Mouse (Mus musculus) heart, adult 11 months (tissue): Measurements from ENCODE around the gene Hspb6.

ENCODE experiments used
- DNase-seq: peaks from one replicate; pipeline ENCODE4 v3.0.0; 2022

Gene Hspb6

DNA sequence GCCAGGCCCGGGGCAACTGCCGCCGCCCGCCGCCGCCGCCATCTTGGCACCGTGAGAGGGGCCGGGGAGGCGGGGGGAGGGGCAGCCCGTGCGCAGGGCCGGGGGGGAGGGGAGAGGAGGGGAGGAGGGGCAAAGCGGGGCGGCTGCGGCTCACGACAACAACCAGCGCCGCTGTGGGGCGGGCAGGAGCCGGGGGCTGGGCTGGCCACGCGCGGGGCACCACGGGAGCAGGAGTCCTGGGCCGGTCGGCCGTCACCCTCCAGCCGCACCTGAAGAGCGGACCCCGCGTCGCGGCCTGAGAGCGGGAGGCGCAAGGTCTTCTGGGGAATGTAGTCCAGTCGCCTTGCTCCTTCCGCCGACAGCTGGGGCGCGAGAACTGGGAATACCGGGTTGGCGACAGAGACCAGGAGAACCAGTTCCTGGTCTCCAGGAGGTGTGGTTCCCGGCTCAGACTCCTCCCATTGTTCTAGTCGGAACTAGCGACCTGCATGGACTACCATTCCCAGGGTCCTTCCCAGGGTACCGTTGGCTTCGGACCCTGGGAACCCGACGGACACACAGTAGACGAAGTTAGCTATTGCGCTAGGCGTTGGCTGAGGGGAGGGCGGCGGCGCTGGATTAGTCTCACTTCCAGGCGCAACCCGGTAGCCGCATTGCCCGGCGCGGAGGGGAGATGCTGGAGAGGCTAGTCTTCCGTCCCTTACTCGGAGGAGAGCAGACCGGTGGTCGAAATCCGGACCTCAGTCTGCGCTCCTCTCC, 36.9 kb downstream of the Hspb6 start, which contains the start of gene Kmt2b:
Gene Kmt2b, minus strand, starts transcription at position 51 of the 759 bp plus-strand sequence.
- DNase-seq, result peak; percentile 100

DNA sequence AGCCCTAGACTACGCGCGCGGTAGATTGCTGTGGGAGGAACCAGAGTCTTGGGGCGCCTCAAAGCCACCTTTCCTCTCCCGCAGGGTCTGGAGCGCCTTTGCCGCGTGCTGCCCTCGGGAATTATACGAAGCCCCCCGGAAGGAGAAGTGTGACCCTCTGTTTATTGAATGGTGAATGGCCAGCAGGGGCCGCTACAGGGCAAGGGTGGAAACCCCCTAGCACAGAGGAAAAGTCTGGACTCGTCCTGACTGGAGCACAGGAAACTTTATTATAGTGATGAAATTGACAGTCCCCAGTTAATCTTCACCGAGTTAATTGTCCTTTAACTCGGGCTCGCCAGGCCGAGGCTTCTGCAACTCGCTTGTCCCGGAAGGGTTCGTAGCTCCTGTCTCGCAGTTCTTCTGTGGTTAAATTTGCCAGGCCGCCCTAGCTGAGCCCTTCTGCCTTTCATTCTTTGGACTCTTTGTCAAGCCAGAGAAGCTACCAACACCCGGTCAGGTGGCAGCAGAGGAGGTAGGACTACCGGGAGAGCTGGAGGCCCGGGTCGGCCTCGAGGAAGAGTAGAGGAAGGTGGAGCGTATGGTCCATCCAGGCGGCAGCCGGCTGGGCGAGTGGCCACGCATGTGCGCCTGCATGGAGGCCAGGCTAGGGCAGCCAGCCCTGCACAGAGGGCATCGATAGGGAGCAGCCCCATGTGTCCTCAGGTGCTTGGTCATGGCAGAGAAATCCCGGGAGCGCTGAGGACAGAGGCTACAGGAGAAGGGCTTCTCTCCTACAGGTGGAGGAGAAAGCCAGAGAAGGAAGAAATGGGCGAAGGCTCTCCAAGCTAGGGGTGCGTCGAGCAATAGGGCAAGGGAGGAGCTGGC, 37.7 kb downstream of the Hspb6 start:
- peak; percentile 98 for DNase-seq

DNA sequence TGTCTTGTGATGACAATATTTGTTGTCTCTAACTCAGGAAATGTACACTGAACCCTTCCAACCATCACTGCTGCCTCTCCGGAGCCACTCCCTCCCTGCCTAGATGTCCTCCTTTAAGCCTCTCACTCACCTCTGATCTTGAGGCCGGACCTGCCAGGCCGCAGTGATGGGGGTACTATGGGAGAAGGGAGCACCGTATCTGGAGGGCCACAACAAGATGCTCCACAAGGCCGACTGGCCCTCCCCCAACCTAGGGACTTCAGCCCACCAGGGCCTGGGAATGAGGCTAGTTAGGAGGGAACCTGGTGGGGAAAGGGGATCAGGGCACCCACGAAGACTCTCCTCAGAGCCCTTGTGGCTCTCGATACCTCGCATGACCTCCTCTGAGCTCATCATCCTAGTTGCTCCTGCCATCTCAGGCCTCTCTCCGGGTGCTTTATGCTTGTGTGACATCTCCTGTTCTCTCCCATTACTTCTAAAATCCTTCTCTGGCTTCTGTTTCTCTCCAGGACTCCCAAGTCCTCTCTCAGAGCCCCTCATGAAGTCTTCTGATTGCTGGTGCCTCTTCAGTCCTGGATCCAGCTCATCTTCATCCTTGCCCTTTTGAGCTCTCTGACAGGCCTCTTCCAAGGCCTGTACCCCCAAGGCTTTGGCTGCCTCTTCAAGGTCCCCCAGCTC, 39.1 kb downstream of the Hspb6 start:
- peak; percentile 88 for DNase-seq

DNA sequence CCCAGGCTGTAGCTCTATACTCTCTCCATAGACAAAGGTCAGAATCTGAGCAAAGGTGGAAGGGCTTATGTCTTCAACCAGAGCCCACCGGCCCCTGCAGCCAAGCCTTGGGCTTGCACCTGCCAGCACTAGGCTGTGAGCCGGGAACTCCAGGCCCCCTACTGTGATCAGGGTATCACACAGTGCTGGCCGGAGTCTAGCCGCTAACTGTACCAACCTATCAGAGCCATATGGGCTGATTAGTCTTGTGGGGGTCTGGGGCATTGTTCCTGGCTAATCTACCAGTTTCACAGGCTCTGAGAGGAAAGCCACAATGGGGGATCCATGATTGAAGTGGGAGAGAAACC, 39.6 kb downstream of the Hspb6 start:
- DNase-seq, result no peak

DNA sequence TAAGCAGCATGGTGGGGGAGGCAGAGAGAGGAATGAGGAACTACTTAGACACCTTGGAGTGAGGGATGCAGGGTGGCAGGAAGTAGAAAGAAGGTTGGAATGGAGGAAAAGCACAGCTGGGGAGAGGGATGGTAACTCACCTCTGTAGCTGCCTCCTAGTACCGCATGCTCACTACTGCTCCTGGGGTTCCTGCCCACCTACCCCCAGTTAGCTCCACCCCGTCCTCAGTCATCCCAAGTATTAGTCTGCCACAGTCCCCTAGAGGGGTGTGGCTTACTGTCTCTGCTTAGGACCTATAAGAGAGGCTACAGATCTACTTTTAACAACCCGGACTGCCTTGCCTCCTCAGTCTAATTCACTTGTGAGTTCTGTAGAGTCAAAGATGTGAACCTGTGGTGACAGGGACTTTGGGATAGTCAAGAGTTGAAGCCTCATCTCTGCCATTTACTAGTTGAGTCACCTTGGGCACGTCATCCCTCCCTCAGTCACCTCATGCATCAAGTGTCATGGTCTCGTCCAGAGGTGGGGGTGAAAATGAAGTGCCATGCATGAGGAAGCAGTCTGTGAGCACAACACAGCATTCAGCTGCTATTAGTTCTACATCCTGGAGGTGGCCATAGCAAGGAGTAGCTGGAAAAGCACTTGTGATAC, 40.9 kb downstream of the Hspb6 start:
- no peak for DNase-seq

DNA sequence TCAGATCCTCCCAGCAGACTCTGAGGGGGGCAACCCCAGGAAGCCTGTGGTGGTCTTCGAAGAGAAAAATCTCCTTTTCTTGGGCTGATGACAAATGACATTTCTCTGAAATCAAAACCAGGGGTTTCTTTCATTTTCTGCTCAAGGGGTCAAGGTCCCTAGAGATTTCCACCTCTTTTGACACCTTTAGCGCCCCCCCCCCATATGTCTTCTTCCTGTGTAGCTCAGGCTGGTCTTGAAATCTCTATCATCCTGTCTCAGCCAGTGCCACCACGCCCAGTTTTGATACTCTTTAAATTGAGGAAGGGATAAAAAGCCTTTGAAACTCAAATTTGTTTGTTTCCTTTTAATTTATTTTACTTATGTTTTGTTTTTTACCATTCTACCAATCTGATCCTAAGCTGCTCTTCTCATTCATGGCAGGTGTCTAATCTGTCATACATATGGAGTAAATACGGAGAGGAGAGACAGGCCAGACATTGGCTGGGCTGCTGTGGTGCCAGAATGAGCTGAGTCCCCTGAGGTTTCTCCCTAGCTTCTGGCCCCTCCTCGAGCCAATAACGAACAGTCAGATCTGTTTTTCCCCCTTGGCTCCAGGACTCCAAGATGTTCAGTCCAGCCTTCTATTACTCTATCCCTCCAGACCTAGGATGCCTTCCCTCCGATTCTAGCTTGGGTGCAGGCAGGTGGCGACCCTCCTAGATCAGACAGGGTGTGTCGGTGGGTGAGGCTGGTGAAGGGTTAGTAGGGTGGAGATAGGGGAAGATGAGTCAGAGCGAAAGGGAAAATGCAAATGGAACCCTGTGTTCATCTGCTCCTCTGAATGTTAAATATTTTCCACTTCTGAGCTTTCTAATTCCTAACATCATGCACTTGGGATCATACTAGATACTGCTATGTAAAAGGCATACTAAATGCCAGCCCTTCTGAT, 41.9 kb downstream of the Hspb6 start:
- no peak for DNase-seq

DNA sequence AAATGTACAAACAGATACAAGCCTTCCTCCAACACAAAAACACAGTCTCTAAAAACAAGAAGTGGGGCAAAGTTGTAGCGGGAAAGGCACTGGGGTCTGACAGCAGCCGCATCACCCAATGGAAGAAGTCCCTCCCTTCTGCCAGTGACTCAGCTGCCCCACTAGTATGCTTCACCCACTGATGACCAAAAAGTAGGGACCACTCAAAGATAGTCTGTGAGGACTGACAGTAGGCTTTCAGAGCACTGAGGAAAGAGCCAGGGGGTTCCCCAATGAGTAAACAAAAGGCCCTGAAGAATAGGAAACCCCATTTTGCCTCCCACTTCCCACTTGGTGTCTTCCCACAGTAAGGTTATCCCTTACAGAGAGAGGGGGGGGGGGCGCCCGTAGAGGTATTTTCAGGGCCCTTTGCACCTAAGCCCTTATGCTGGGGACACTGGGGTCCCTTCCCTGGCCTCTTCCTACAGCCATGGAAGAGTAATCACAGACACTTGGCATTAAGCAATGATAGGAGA, 42.6 kb downstream of the Hspb6 start:
- DNase-seq, result no peak

DNA sequence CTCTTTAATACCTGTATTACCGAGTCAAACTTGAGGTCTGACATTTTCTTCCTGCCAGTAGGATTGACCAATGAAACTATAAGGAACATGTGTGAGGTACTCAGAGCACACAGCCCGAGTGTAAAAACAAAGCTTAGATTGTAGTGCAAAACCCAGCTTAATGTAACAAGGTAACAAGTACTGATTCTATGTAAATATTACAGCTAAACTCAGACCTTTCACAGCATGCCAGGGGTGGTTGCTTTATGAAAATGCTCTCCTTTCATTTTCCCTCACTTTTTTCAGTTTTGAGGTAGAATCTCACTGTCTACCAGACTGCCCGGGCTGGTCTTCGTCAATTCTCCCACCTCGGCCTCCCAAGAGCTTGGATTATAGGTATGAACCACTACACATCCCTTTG, 44.1 kb downstream of the Hspb6 start:
- no peak for DNase-seq

DNA sequence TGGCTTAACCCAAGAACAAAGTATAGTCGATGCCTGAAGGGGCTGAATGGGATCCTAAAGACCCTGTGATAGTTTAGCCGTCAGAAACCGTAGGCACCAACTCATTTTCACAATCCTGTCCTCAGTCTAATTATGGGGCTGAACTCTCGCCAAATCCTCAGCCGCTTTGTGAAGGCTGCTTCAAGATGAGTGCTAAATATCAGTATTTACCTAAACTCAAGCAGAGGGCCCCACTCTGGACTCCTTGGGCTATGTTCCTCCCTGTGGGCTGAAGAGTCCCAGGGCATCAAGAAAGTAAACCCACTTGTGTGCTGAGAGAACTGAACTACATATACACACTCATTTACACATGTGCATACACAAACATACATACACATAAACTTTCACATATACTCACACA, 44.8 kb downstream of the Hspb6 start:
- DNase-seq, result no peak

DNA sequence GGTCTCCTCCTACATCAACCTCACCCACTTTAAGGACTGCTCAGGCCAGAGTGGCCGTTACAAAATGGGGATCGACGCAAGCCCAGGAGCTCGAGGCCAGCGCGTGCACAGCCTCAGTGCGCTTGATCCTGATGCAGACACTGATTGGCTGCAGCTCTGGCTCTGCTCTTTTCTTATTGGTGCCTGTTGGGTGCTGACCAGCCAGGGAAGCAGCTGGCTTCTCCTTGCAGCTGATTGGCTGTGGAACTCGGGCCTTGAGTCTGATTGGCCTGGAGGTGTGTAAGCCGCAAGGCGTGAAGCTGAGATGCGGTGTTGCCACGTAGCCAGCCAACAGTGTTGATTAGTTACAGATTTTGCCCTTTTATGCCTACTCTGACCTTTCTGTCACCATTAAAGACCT, 46.8 kb downstream of the Hspb6 start, which contains the start of gene Zbtb32:
Gene Zbtb32, minus strand, starts transcription at position 124 of the 400 bp plus-strand sequence.
- DNase-seq, result no peak

DNA sequence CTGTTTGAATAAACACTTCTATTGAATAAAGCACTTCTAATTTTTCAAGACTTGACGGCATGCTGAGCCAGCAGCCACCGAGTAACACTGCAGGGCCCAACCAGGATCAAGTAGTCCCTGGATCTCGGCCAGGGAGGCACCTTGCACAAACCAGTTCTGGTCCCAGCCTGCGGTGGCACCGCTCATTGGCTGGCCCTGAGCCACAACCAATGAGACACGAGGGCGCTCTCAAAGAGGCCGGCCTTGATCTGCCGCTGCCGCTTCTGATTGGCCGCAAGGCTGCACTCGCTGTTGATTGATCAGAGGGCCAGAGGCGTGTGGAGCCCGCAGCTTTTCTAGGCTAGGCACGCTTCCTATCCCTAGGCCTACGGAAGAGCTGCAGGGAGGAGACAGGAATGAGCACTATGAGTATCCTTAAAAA, 48.0 kb downstream of the Hspb6 start:
- DNase-seq, result peak; percentile 99

DNA sequence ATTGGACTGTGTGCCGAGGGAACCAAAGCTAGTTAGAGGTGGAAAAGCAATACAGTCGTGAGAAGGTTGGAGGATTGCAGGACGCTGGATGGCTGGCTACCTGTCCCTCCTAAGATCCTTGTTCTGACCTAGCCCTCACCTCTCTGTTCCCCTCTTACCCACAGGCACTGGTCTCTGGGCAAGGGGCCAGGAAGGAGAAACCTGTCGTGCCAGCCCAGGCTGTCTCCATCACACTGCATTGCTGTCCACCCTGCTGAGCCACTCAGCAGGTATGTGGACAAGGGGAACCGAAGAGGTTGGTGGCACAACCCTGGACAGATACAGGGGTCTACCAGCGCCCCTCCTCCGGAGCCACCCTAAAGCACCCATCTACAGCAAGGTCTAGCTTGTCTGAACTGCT, 48.7 kb downstream of the Hspb6 start:
- no peak for DNase-seq

DNA sequence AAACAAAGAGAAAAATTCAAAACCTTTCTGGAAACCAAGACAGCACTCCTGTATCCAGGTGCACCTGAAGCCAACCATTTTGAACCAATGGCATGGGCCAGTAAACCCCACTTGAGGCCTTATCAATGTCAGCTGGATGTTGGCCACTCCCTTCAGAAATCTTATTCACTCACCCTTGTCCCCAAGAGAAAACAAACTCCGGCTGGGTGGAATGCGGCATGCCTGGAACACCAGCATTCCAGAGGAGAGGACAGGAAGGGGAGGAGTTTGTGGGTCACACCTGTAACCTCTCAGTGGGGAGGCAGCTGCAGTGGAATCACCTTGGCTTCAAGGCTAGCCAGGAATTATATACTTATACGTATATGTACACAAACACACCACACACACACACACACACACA, 50.6 kb downstream of the Hspb6 start:
- DNase-seq, result no peak

DNA sequence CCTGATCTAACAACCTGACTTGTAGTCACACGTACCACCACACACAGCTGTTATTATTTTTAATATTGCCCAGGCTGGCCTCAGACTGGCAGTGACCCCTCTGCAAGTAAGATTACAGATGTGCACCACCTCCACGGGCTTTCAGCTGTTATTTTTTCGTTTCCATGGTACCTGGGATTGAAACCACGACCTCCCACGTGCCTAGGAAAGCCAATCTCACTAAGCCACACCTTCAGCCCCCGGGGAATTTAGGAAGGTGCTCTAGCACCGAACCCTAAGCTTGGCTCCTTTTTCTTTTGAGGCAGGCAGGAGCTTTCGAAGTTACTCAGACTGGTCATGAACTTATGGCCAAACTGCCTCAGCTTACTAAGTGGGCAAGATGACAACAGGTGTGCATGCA, 52.4 kb downstream of the Hspb6 start:
- no peak for DNase-seq

DNA sequence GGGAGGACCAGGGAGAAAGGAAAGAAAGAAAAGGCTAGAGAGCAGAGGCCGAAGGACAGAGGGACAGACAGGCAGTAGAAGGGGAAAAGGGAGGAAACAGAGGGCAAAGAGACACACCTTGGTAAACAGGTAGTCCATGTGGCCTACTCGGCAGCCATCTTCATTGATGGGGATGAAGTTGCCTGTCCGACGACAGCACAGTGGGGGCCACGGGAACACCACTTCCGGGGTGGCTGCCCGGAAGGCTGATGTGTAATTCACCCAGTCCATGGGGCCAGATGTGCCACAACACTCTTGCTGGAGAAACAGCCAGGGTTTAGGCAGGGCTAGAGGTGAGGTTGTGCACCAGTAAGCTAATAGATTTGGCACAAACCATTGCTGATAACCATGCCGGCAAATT, 53.0 kb downstream of the Hspb6 start:
- DNase-seq, result no peak
